Mouse (Mus musculus) liver, embryonic 12.5 days (tissue): ENCODE data around the gene Cdca5. TPM values are rescaled to one million over a fixed set of nuclear protein-coding genes. Genes with fewer than 3 reads are reported as not detected.
A peak's percentile ranks its signal among the peaks of the same experiment; 100 is the strongest.

Experiments
- ATAC-seq: fragments of 200-750 bp; cut with Nextera tagmentation; 2 replicates; pipeline ENCODE4 v1.8.0; 2017; ENCODE audit warnings: moderate number of reproducible peaks, mild to moderate bottlenecking, moderate library complexity
- H3K27ac ChIP-seq: fragments of 300-500 bp; sonication (generic); 2 replicates; pipeline ENCODE4 v1.5.1; 2016; ENCODE audit warnings: mild to moderate bottlenecking
- H3K27me3 ChIP-seq: fragments of 300-500 bp; sonication (generic); replicated peaks from 2 replicates; pipeline ENCODE4 v1.6.1; 2016; ENCODE audit warnings: mild to moderate bottlenecking, moderate library complexity
- H3K36me3 ChIP-seq: fragments of 300-500 bp; sonication (generic); 2 replicates; pipeline ENCODE4 v1.6.1; 2016; ENCODE audit warnings: mild to moderate bottlenecking, moderate library complexity
- H3K4me1 ChIP-seq: fragments of 300-500 bp; sonication (generic); 2 replicates; pipeline ENCODE4 v1.6.1; 2016
- H3K4me2 ChIP-seq: fragments of 300-500 bp; sonication (generic); 2 replicates; pipeline ENCODE4 v1.6.1; 2016; ENCODE audit warnings: mild to moderate bottlenecking, moderate library complexity
- H3K4me3 ChIP-seq: fragments of 300-500 bp; sonication (generic); 2 replicates; pipeline ENCODE4 v1.5.1; 2016; ENCODE audit warnings: mild to moderate bottlenecking, moderate library complexity
- H3K9ac ChIP-seq: fragments of 300-500 bp; sonication (generic); 2 replicates; pipeline ENCODE4 v1.6.1; 2016; ENCODE audit warnings: mild to moderate bottlenecking, moderate library complexity
- H3K9me3 ChIP-seq: fragments of 300-500 bp; sonication (generic); replicated peaks from 2 replicates; pipeline ENCODE4 v1.6.1; 2016; ENCODE audit warnings: mild to moderate bottlenecking, moderate library complexity
- WGBS: fragments of 180-500 bp; shearing (Covaris S2); methylation state at CpG from one replicate; pipeline ENCODE4 v1.1.7; 2016; ENCODE audit not compliant: insufficient replicate concordance; 5-methylcytosine and 5-hydroxymethylcytosine counted together
- polyA plus RNA-seq: library from polyadenylated mRNA; unstranded; fragments of >200 nt; fragmentation: Nextera tagmentation; extraction: Ambion mirVana; gene quantifications from 2 replicates; pipeline ENCODE4 v1.2.1, GENCODE M21; 2016

Gene Cdca5
- polyA plus RNA-seq, 1 experiment from 2014 or later: 42.2 TPM

DNA sequence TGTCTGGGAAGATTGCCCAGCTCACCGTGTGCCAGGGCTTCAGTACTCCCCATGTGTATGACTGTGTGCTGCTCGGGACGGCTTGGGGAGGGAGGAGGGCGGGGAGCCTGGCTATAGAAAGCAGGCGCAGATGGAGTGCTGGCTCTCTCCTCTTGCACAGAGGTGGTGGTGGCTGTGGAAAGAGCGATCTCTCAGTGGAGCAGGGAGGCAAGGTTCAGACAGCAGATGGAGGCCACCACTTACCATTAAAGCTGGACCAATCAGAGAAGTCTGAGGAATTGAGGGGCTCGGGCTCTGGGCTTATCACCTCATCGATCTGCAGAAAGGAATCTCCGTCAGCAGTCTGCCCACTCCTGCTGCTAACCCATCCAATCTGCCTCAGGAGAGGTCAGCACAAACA lies 2.6 kb upstream of the Cdca5 start, which contains the start of gene Gm28374:
Gene Gm28374 (minus strand): TSS at position 101 of the 400 bp plus-strand sequence.
- H3K36me3 ChIP-seq: peaks cover 52% of the 10 kb centered on the region
- peaks cover 43% of the 10 kb centered on the region for H3K4me1 ChIP-seq
- H3K4me3 ChIP-seq: no peak within 1 kb of the TSS
- no peak within 1 kb of the TSS for H3K9ac ChIP-seq
- no peaks in the 10 kb centered on the region for H3K27me3 ChIP-seq
- WGBS: 83% methylated on average over 9 of the region's 9 CpGs
- H3K4me2 ChIP-seq: no peak within 1 kb of the TSS
- H3K27ac ChIP-seq: no peak within 1 kb of the TSS
- H3K9me3 ChIP-seq: no peaks in the 10 kb centered on the region
- no peak for ATAC-seq

DNA sequence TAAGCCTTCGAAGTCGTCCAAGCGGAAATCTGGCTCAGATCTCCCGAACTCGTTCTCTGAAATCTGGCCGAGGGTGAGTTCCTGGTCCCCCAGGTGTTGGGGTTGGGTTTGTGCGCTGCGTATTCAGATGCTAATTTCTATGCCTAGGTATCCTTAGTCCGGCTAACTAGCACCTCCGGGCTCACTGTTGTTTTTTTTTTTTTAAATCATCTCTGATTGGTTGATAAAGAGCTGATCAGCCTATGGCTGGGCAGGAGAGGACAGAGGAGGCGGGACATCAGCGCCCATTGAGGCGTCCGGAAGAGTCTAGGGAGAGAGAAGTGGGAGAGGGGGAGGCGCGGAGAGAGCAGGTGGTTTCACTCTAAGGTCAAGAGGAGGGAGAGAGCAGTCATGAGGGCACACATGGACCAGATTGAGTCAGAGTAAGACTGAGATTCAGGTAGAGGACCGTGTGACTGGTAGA lies 665 bp downstream of the Cdca5 start:
- peak; percentile 79 for ATAC-seq
- Histone ChIP-seq H3K9ac (peak overlapping the region; percentile 86), H3K36me3 (peaks cover 76% of the 10 kb centered on the region), H3K27ac (peak overlapping the region; percentile 91), H3K9me3 (no peaks in the 10 kb centered on the region), H3K4me1 (peaks cover 34% of the 10 kb centered on the region), H3K4me2 (peak overlapping the region; percentile 89), H3K4me3 (peak overlapping the region; percentile 82), H3K27me3 (no peaks in the 10 kb centered on the region)
- WGBS: 0% methylated on average over 17 of the region's 17 CpGs

DNA sequence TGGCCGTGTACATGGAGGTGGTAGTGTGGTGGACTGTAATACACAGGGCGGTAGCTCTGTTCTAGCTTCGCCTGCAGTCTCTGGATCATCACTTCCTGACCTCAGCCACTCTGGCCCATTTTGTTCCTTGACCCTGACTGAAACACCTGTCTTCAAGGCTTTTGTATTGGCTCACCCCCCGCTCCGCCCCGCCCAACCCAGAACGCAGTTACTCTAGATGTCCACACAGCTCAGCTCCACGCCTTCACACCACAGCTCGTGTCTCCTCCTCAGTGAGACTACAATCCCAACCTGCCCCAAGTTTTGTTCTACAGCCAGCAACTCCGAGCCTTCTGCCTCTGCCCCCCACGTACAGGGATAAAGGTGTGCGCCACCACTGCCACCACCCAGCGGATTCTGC lies 4.1 kb downstream of the Cdca5 start:
- no peak for ATAC-seq
- WGBS: 92% methylated on average over 13 of the region's 13 CpGs

DNA sequence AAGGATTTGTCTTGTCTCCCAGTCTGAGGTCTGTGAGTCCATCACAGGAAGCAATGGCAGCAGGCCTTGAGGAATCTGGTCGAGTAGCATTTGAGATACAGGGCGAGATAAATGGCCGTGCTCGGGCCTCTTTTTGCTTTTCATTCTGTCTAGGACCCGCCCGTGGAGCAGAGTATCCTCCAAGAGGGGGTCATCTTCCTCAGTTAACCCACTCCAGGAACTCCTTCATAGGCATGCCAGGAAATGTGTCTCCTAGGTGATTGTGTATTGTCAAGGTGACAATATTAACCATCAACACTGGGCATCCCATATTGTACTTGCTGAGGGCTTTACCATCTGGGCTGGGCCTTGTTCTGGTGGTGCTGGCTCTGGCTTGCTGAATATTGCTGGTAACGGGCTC lies 9.3 kb downstream of the Cdca5 start, which contains the start of gene AC131692.1:
Gene AC131692.1 (plus strand): TSS at position 301 of the 400 bp plus-strand sequence.
- WGBS: 82% methylated on average over 7 of the region's 7 CpGs
- no peaks in the 10 kb centered on the region for H3K9me3 ChIP-seq
- no peak within 1 kb of the TSS for H3K4me3 ChIP-seq
- ATAC-seq: no peak
- no peak within 1 kb of the TSS for H3K4me2 ChIP-seq
- H3K4me1 ChIP-seq: peaks cover 4% of the 10 kb centered on the region; the same call in 1 of the 2 replicates
- H3K27me3 ChIP-seq: no peaks in the 10 kb centered on the region
- H3K36me3 ChIP-seq: peaks cover 93% of the 10 kb centered on the region
- H3K9ac ChIP-seq: no peak within 1 kb of the TSS
- no peak within 1 kb of the TSS for H3K27ac ChIP-seq

More for the DNA sequence above, 4.1 kb downstream of the Cdca5 start:
- H3K4me2 ChIP-seq: no peak overlapping the region
- no peak overlapping the region for H3K27ac ChIP-seq
- H3K36me3 ChIP-seq: peaks cover 81% of the 10 kb centered on the region
- no peaks in the 10 kb centered on the region for H3K27me3 ChIP-seq
- peaks cover 23% of the 10 kb centered on the region for H3K4me1 ChIP-seq
- no peaks in the 10 kb centered on the region for H3K9me3 ChIP-seq
- no peak overlapping the region for H3K4me3 ChIP-seq
- H3K9ac ChIP-seq: no peak overlapping the region

DNA sequence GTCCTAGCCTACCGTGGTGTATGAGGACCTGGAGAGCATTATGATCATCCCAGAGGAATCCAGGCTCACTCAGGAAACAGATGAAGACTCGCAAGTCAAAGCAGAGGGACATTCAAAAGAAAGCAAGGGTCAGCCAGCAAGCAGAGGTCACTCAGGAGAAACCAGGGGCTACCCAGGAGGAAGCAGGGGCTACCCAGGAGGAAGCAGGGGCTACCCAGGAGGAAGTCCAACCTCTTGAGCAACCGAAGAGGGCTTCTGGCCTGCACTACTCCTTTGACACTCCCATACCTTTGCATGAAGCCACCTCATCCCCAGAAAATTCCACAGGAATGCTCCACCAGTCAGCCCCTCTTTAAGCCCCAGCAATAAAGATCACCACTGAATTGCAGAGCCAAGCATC lies 13.1 kb downstream of the Cdca5 start:
- H3K36me3 ChIP-seq: peaks cover 67% of the 10 kb centered on the region

DNA sequence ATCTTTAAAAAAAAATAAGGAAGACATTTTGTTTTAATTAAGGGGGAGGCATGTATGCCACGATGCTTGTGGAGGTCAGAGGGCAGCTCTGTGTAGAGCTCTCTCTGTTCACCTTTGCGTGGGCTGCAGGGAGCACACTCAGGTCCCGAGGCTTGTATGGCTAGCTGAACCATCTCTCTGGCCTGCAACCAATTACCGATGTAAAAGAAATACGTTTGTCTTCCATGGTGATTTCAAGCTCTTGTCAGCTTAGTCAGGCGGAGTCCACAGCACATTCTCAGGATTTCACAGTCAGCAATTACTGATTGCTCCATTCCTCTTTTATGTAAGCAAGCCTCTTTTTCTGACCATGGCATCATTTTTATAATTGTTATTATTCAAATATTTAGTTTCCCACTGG lies 16.4 kb downstream of the Cdca5 start:
- H3K27me3 ChIP-seq: no peaks in the 10 kb centered on the region
- H3K4me3 ChIP-seq: no peak overlapping the region
- WGBS: 76% methylated on average over 6 of the region's 6 CpGs
- H3K4me1 ChIP-seq: peaks cover 50% of the 10 kb centered on the region
- no peak for ATAC-seq
- no peaks in the 10 kb centered on the region for H3K9me3 ChIP-seq
- H3K27ac ChIP-seq: no peak overlapping the region
- no peak overlapping the region for H3K9ac ChIP-seq
- peaks cover 34% of the 10 kb centered on the region for H3K36me3 ChIP-seq
- H3K4me2 ChIP-seq: no peak overlapping the region

More for the DNA sequence above, 13.1 kb downstream of the Cdca5 start:
- 58% methylated on average over 3 of the region's 3 CpGs for WGBS
- Histone ChIP-seq H3K4me1 (peaks cover 28% of the 10 kb centered on the region), H3K27me3 (no peaks in the 10 kb centered on the region), H3K9ac (no peak overlapping the region), H3K4me2 (no peak overlapping the region), H3K4me3 (no peak overlapping the region), H3K9me3 (no peaks in the 10 kb centered on the region), H3K27ac (no peak overlapping the region)
- no peak for ATAC-seq

DNA sequence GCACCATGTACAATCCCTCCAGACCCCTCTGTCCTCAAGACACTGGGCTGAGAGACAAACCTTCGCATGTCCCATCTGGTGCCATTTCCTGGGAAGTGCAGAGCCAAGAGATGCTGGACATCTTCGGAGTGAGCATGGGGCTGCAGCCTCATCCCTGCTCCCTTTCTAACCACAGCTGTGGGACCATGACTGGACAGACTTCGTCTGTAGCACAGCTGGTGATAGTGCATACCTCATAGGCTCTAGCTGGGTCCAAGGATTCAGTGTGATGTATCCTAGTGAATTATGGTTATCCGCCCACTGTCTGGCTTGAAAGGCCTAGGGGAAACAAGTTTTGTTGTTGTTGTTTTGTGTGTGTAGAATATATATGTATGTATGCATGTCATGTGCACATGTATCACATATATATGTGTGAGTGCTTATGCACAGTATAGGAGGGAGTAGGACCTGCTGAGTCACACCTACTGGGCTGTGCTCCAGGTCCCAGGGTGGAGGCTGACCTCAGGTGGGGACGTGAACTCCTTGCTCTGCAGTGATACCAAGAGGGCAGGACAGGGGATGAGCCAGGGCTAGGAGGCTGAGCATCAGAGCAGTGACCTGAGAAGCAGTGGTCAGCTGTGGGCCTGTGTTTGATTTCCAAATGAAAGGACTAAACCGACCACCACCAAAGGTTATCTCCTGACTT lies 17.5 kb downstream of the Cdca5 start:
- Histone ChIP-seq H3K4me2 (no peak overlapping the region), H3K4me1 (peaks cover 53% of the 10 kb centered on the region), H3K4me3 (no peak overlapping the region), H3K9me3 (no peaks in the 10 kb centered on the region), H3K36me3 (peaks cover 28% of the 10 kb centered on the region), H3K9ac (no peak overlapping the region), H3K27me3 (no peaks in the 10 kb centered on the region), H3K27ac (peak overlapping the region; percentile 52)
- peak; percentile 87 for ATAC-seq
- WGBS: 68% methylated on average over 6 of the region's 6 CpGs

DNA sequence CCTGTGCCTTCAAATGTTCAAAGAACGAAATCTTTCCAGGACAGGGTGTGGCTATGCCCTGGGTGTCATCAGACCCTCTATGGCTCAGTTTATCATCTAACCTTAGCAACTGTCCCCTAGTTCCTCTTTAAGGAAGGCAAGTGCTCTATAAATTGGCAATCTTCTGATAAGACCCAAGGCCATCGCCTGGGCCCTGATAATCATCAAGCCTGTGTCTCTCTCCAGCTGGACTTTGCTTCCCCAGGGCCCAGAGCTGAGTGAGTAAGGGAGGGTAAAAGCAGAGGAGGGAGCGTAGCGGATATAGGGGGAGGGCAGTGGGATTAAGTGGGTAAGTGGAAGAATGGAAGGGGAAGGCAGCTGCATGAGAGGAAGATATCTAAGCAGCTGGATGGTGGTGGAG lies 19.7 kb downstream of the Cdca5 start:
- H3K9me3 ChIP-seq: no peaks in the 10 kb centered on the region
- 28% methylated on average over 4 of the region's 4 CpGs for WGBS

DNA sequence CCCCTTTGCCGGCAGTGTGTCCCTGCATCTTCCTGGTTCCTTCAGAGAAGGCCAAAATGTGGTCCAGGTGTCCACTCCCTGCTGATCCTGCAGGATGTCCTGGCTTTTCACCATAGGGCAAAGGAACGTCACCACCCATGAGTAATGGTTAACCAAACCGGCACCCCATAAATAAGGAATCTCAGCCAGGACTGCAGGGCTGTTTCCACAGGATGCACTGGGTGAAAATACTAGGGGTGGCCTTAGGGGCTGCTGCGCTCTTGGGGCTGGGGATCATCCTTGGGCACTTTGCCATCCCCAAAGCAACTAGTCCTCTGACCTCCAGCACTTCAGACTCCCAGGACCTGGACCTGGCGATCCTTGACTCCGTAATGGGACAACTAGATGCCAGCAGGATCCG lies 20.8 kb downstream of the Cdca5 start, which contains the start of gene Naaladl1:
Gene Naaladl1 (plus strand): TSS at position 197 of the 400 bp plus-strand sequence.
- H3K27me3 ChIP-seq: no peaks in the 10 kb centered on the region
- no peak within 1 kb of the TSS for H3K9ac ChIP-seq
- no peak within 1 kb of the TSS; the same call in 1 of the 2 replicates for H3K4me2 ChIP-seq
- no peak for ATAC-seq
- H3K9me3 ChIP-seq: no peaks in the 10 kb centered on the region
- H3K4me3 ChIP-seq: no peak within 1 kb of the TSS
- H3K36me3 ChIP-seq: no peaks in the 10 kb centered on the region
- peaks cover 43% of the 10 kb centered on the region for H3K4me1 ChIP-seq
- 87% methylated on average over 7 of the region's 7 CpGs for WGBS
- H3K27ac ChIP-seq: 0 out of 2 replicates have a peak within 1 kb of the TSS, but pooled peaks have one; percentile 8

More for the DNA sequence above, 19.7 kb downstream of the Cdca5 start:
- H3K36me3 ChIP-seq: peaks cover 8% of the 10 kb centered on the region; the same call in 1 of the 2 replicates
- peaks cover 51% of the 10 kb centered on the region for H3K4me1 ChIP-seq
- H3K4me3 ChIP-seq: no peak overlapping the region
- no peaks in the 10 kb centered on the region for H3K27me3 ChIP-seq
- ATAC-seq: no peak
- H3K27ac ChIP-seq: 0 out of 2 replicates have a peak overlapping the region, but pooled peaks have one; percentile 8
- H3K4me2 ChIP-seq: no peak overlapping the region
- no peak overlapping the region for H3K9ac ChIP-seq

DNA sequence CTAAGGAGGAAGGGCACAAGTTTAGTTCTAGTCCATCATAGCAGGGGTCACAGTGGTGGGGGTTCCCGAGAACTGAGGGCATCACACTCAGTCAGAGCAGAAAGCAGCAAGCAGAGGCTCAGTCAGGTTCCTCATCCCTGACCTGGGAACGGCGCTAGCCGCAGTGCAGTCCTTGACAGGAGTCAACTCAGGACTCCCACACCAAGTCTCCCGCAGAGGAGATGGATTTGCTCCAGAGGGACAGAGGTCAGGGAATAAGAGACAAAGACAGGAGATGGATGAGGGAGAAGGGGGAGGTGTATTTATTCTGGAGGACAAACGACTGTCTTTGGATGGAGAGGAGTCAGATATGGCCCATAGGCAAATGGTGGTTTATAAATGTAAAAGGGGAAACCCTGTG lies 28.3 kb downstream of the Cdca5 start:
- H3K27me3 ChIP-seq: no peaks in the 10 kb centered on the region
- no peak overlapping the region for H3K4me2 ChIP-seq
- no peak for ATAC-seq
- peaks cover 18% of the 10 kb centered on the region for H3K4me1 ChIP-seq
- no peaks in the 10 kb centered on the region for H3K9me3 ChIP-seq
- no peak overlapping the region for H3K9ac ChIP-seq
- no peak overlapping the region for H3K4me3 ChIP-seq
- H3K36me3 ChIP-seq: peaks cover 36% of the 10 kb centered on the region
- H3K27ac ChIP-seq: no peak overlapping the region
- 71% methylated on average over 6 of the region's 6 CpGs for WGBS

DNA sequence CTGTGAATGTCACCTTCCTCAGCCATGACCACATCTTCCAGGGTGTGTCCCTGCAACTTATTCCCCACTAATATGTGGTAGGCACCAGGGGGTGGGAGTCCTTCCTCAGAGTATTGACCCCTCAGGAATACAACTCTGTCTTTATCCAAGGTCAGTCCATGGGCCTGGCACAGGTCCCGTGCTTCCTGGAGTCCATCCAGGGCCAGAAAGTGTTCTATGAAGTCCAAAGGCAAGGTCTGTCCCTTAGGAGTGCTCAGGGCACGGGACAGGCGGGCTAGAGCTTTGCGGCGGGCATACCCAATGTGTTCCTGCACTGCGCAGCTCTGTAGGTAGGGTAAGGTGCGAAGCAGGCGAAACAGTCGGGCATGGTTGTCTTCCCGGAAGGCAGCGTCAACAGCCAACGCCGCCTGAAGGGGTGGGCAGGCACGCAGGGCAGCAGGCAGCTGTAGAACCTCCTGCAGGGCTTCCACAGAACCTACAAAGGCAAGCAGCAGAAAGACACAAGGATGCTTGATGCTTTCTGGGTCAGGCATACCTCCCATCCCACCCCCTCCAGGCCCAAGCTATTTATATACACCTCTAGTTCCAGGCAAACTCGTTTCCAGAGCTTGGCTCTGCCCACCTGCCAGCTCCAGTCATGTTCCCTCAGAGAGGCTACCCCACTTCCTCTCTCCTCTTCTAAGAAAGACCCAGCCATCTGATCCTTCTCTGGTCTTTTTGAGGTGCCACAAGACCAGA lies 31.5 kb downstream of the Cdca5 start:
- peaks cover 56% of the 10 kb centered on the region for H3K36me3 ChIP-seq
- H3K4me1 ChIP-seq: peaks cover 26% of the 10 kb centered on the region
- no peaks in the 10 kb centered on the region for H3K9me3 ChIP-seq
- peak overlapping the region; percentile 79 for H3K4me3 ChIP-seq
- no peak for ATAC-seq
- H3K4me2 ChIP-seq: peak overlapping the region; percentile 95
- H3K9ac ChIP-seq: peak overlapping the region; percentile 88
- 86% methylated on average over 15 of the region's 15 CpGs for WGBS
- H3K27ac ChIP-seq: no peak overlapping the region
- no peaks in the 10 kb centered on the region for H3K27me3 ChIP-seq
